Mouse (Mus musculus) c-Kit-positive CD71-positive TER-119-negative erythroid progenitor cells, embryonic 14.5 days (primary cell): ENCODE data around the gene Dpp4.

Experiments used
- DNase-seq: peaks from one replicate; pipeline ENCODE4 v3.0.0-alpha.2; 2013; ENCODE audit warnings: low read depth

The Dpp4 gene

GRCm38 (mm10) chr2:62408701-62409201 is 3.3 kb downstream of the Dpp4 start:
- DNase-seq: no peak

- DNase-seq: no peak
Observed at GRCm38 (mm10) chr2:62408216-62408615, 3.8 kb downstream of the Dpp4 start.

- DNase-seq: no peak
Observed at GRCm38 (mm10) chr2:62403556-62404135, 8.4 kb downstream of the Dpp4 start.

- DNase-seq: no peak
Observed at GRCm38 (mm10) chr2:62401011-62401410, 11.0 kb downstream of the Dpp4 start.

- DNase-seq: no peak
Observed at GRCm38 (mm10) chr2:62399832-62400231, 12.2 kb downstream of the Dpp4 start.

GRCm38 (mm10) chr2:62399361-62399760 is 12.7 kb downstream of the Dpp4 start:
- no peak for DNase-seq

GRCm38 (mm10) chr2:62398115-62398875 is 13.7 kb downstream of the Dpp4 start:
- DNase-seq: no peak

GRCm38 (mm10) chr2:62397661-62398060 is 14.4 kb downstream of the Dpp4 start:
- no peak for DNase-seq

GRCm38 (mm10) chr2:62396799-62397198 is 15.2 kb downstream of the Dpp4 start:
- no peak for DNase-seq

GRCm38 (mm10) chr2:62394800-62395199 is 17.2 kb downstream of the Dpp4 start:
- no peak for DNase-seq

GRCm38 (mm10) chr2:62392098-62392497 is 19.9 kb downstream of the Dpp4 start:
- no peak for DNase-seq

GRCm38 (mm10) chr2:62390961-62391461 is 21.0 kb downstream of the Dpp4 start:
- DNase-seq: peak; percentile 32

- no peak for DNase-seq
Observed at GRCm38 (mm10) chr2:62390305-62390704, 21.7 kb downstream of the Dpp4 start.

- no peak for DNase-seq
Observed at GRCm38 (mm10) chr2:62388841-62389240, 23.2 kb downstream of the Dpp4 start.

GRCm38 (mm10) chr2:62383196-62383595 is 28.8 kb downstream of the Dpp4 start:
- no peak for DNase-seq

GRCm38 (mm10) chr2:62382440-62382839 is 29.6 kb downstream of the Dpp4 start:
- no peak for DNase-seq

GRCm38 (mm10) chr2:62381756-62382155 is 30.3 kb downstream of the Dpp4 start:
- no peak for DNase-seq

GRCm38 (mm10) chr2:62373692-62374091 is 38.3 kb downstream of the Dpp4 start:
- no peak for DNase-seq

GRCm38 (mm10) chr2:62370048-62370447 is 42.0 kb downstream of the Dpp4 start:
- DNase-seq: no peak

- DNase-seq: no peak
Observed at GRCm38 (mm10) chr2:62368349-62369053, 43.5 kb downstream of the Dpp4 start.

GRCm38 (mm10) chr2:62363606-62364005 is 48.4 kb downstream of the Dpp4 start:
- DNase-seq: no peak

- DNase-seq: no peak
Observed at GRCm38 (mm10) chr2:62362211-62362610, 49.8 kb downstream of the Dpp4 start.

- no peak for DNase-seq
Observed at GRCm38 (mm10) chr2:62361514-62361913, 50.5 kb downstream of the Dpp4 start.
